10 mouse cellular contexts compared by ENCODE assay signal in genomic region chr3:104662007-104662406, GRCm38 (mm10). TPM values are rescaled to one million over a fixed set of nuclear protein-coding genes. Genes with fewer than 3 reads are reported as not detected.
DNase-seq lines count a peak whose midpoint lies in the region; ATAC-seq and TF ChIP-seq lines count a peak whose summit lies in the region.
"Had no signal": no experiment of that assay in that cellular context is flagged by ENCODE, and none has a peak within 500 bp of the region (broad histone marks: within the 10 kb centered on the region; RNA-seq: fewer than 3 reads in every experiment).

No protein-coding gene starts in this region.

- H3K4me2 ChIP-seq in limb, embryonic 13.5 days (replicated peaks): no peak overlapping the region
- no peak overlapping the region for H3K4me2 ChIP-seq in hindbrain, postnatal 0 days (ENCODE audit: low read depth, low read length)
- H3K4me2 ChIP-seq: neural tube, embryonic 13.5 days had no signal

- peak overlapping the region; percentile 55; the same call in 1 of the 2 replicates for H3K27ac ChIP-seq in limb, embryonic 13.5 days
- H3K27ac ChIP-seq in hindbrain, postnatal 0 days: no peak overlapping the region
- H3K27ac ChIP-seq: neural tube, embryonic 13.5 days had no signal

- H3K4me1 ChIP-seq in limb, embryonic 13.5 days: peaks cover 26% of the 10 kb centered on the region
- H3K4me1 ChIP-seq in hindbrain, postnatal 0 days (ENCODE audit: insufficient read depth, low read length): no peaks in the 10 kb centered on the region
- H3K4me1 ChIP-seq: neural tube, embryonic 13.5 days had no signal

- H3K4me3 ChIP-seq in limb, embryonic 13.5 days: no peak overlapping the region
- no peak overlapping the region for H3K4me3 ChIP-seq in hindbrain, postnatal 0 days (ENCODE audit: low read length)
- H3K4me3 ChIP-seq: neural tube, embryonic 13.5 days had no signal

- no peaks in the 10 kb centered on the region for H3K9me3 ChIP-seq in limb, embryonic 13.5 days
- no peaks in the 10 kb centered on the region for H3K9me3 ChIP-seq in hindbrain, postnatal 0 days (ENCODE audit: low read length)
- H3K9me3 ChIP-seq: neural tube, embryonic 13.5 days had no signal

- no peak for ATAC-seq in limb, embryonic 13.5 days (ENCODE audit: low FRiP score, low read depth)
- ATAC-seq in hindbrain, postnatal 0 days: no peak
- ATAC-seq in erythroblast, adult 5-6 weeks (replicated peaks; ENCODE audit: low FRiP score, poor library complexity, severe bottlenecking): no peak

- H3K27me3 ChIP-seq in limb, embryonic 13.5 days: no peaks in the 10 kb centered on the region
- H3K27me3 ChIP-seq in hindbrain, postnatal 0 days (ENCODE audit: insufficient read depth, low read length): no peaks in the 10 kb centered on the region
- H3K27me3 ChIP-seq: neural tube, embryonic 13.5 days had no signal

- no peak for TF ChIP-seq CTCF in hindbrain, postnatal 0 days (IDR thresholded peaks at IDR 0.05; ENCODE audit: low read depth)

- 24% methylated on average over 4 of the region's 4 CpGs for WGBS in limb, embryonic 13.5 days
- WGBS in hindbrain, postnatal 0 days: 38% methylated on average over 4 of the region's 4 CpGs

- intact Hi-C loops in heart, postnatal 36 days (cut with DNase I): no loop called here

- DNase-seq in adrenal gland, postnatal 10 days: peak; percentile 47
- DNase-seq in adrenal gland, adult (ENCODE audit: inconsistent age in 2 of 2, low spot score in 1 of 2): no peak
- DNase-seq in MN1 (ENCODE audit: low spot score): peak; percentile 43
- peak; percentile 51 to 53 for DNase-seq in heart, postnatal 36 days
- no peak for DNase-seq in hindbrain, postnatal 0 days (ENCODE audit: low spot score)
- no peak for DNase-seq in cerebellum, adult 11 months
- DNase-seq: gastrocnemius, postnatal 10 days had no signal

- H3K36me3 ChIP-seq in limb, embryonic 13.5 days: peaks cover 16% of the 10 kb centered on the region
- peaks cover 5% of the 10 kb centered on the region; the same call in 1 of the 2 replicates for H3K36me3 ChIP-seq in hindbrain, postnatal 0 days (ENCODE audit: insufficient read depth, low read length)
- H3K36me3 ChIP-seq: neural tube, embryonic 13.5 days had no signal

- no peak overlapping the region for H3K9ac ChIP-seq in limb, embryonic 13.5 days
- H3K9ac ChIP-seq in hindbrain, postnatal 0 days (replicated peaks; ENCODE audit: low read length): no peak overlapping the region
- H3K9ac ChIP-seq: neural tube, embryonic 13.5 days had no signal

RNA-seq across cellular contexts. Expression of gene Slc16a1, which starts 23.5 kb away (rescaled TPM):
- 100 to 1,000 TPM; 104 to 117 TPM for total RNA-seq in adrenal gland, postnatal 10 days (2021)
- total RNA-seq in heart, postnatal 36 days (2021): 100 to 1,000 TPM; 163 to 166 TPM
- 36.3 and 38.4 TPM in 2 replicates for polyA plus RNA-seq in limb, embryonic 13.5 days (2015; fragmentation: Nextera tagmentation; extraction: Ambion mirVana)
- total RNA-seq in hindbrain, postnatal 0 days (2014; rRNA removed): 40.2 and 43.4 TPM in 2 replicates
- polyA plus RNA-seq in hindbrain, postnatal 0 days (2015; fragmentation: Nextera tagmentation; extraction: Ambion mirVana): 21.8 and 22.6 TPM in 2 replicates
- 342 and 346 TPM in 2 replicates for total RNA-seq in erythroblast, adult 5-6 weeks (2015; ENCODE audit: low replicate concordance)
- 603 and 703 TPM in 2 replicates for total RNA-seq in erythroblast, adult 5-6 weeks (2017; ENCODE audit: low replicate concordance)

Comparison
In these comparisons a context has a peak if more than half of its experiments do, and no peak if none do; other contexts are left out.
1. DNase-seq: peak in adrenal gland, postnatal 10 days (single experiment), MN1 (single experiment) and heart, postnatal 36 days (2 of 2); none in adrenal gland, adult (0 of 2), hindbrain, postnatal 0 days (single experiment) and cerebellum, adult 11 months (single experiment).